Mouse (Mus musculus): Measurements from ENCODE around the gene Prex1. TPM values are rescaled to one million over a fixed set of nuclear protein-coding genes. Genes with fewer than 3 reads are reported as not detected.
"Not testable (repeated sequence)": the region's sequence is repeated elsewhere in the genome, so short reads cannot be mapped to it uniquely, and the experiment has no call there.

The Prex1 gene
- polyA plus RNA-seq, 1 experiment from 2014 or later, result 12.0 TPM

DNA sequence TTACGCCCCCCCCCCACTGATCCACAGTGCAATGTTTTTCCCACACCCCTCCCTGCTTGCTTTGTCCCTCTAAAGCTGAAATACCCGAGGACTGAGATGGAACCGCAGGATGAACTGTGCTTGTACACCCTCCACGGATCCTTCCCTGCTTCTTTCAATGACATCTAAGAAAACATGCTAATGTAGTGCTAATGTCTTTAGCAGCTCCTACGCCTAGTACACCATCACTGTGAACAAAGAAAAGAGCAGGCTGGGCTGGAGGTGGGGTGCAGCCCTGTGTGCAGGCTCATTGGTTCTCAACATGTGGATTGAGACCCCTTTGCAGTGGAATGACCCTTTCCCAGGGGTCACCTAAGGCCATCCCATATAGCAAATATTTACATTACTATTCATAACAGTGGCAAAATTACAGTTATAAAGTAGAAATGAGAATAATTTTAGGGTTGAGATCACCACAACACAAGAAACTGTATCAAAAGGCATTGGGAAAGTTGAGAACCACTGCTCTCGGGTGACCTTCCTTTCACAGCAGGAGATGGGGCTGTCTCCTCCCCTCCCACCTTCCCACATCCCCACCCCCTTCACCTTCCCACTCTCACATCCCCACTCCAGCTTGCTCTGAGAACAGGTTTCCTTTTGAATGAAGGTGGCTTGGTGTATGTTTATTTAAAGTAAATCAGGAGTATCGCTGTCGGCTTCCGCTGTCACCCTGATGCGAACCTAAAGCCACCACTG lies 190.3 kb downstream of the Prex1 start:
- H3K9ac ChIP-seq, result 0 out of 2 replicates have a peak overlapping the region, but pooled peaks have one; percentile 15
- H3K4me3 ChIP-seq, result no peak overlapping the region
- no peaks in the 10 kb centered on the region for H3K9me3 ChIP-seq (replicated peaks)
- peak overlapping the region; percentile 16; the same call in 1 of the 2 replicates for H3K4me2 ChIP-seq
- 78% methylated on average over 10 of the region's 10 CpGs for WGBS
- no peak for ATAC-seq (ENCODE audit: insufficient number of reproducible peaks, low FRiP score)
- H3K4me1 ChIP-seq (replicated peaks), result peaks cover 44% of the 10 kb centered on the region
- no peaks in the 10 kb centered on the region for H3K27me3 ChIP-seq (replicated peaks)
- H3K36me3 ChIP-seq, result no peaks in the 10 kb centered on the region
- H3K27ac ChIP-seq (ENCODE audit: poor library complexity, severe bottlenecking), result peak overlapping the region; percentile 95

- peak overlapping the region; percentile 15; the same call in 1 of the 2 replicates for H3K9ac ChIP-seq
- no peak overlapping the region for H3K4me3 ChIP-seq
- H3K27ac ChIP-seq (ENCODE audit: poor library complexity, severe bottlenecking), result peak overlapping the region; percentile 95
- no peaks in the 10 kb centered on the region for H3K27me3 ChIP-seq (replicated peaks)
- ATAC-seq (ENCODE audit: insufficient number of reproducible peaks, low FRiP score), result no peak
- no peaks in the 10 kb centered on the region for H3K9me3 ChIP-seq (replicated peaks)
- 82% methylated on average over 15 of the region's 15 CpGs for WGBS
- H3K4me1 ChIP-seq (replicated peaks), result peaks cover 46% of the 10 kb centered on the region
- H3K36me3 ChIP-seq, result no peaks in the 10 kb centered on the region
- peak overlapping the region; percentile 16 for H3K4me2 ChIP-seq
Observed at GRCm38 (mm10) chr2:166522612-166523120, 191.0 kb downstream of the Prex1 start.

- peaks cover 51% of the 10 kb centered on the region for H3K4me1 ChIP-seq (replicated peaks)
- H3K27me3 ChIP-seq (replicated peaks), result no peaks in the 10 kb centered on the region
- peak overlapping the region; percentile 95 for H3K27ac ChIP-seq (ENCODE audit: poor library complexity, severe bottlenecking)
- H3K36me3 ChIP-seq, result no peaks in the 10 kb centered on the region
- H3K4me2 ChIP-seq, result peak overlapping the region; percentile 51
- H3K4me3 ChIP-seq, result no peak overlapping the region
- no peaks in the 10 kb centered on the region for H3K9me3 ChIP-seq (replicated peaks)
- peak; percentile 49 for ATAC-seq (ENCODE audit: insufficient number of reproducible peaks, low FRiP score)
- H3K9ac ChIP-seq, result peak overlapping the region; percentile 15; the same call in 1 of the 2 replicates
- 9% methylated on average over 16 of the region's 16 CpGs for WGBS
Observed at GRCm38 (mm10) chr2:166521878-166522611, 191.6 kb downstream of the Prex1 start.

DNA sequence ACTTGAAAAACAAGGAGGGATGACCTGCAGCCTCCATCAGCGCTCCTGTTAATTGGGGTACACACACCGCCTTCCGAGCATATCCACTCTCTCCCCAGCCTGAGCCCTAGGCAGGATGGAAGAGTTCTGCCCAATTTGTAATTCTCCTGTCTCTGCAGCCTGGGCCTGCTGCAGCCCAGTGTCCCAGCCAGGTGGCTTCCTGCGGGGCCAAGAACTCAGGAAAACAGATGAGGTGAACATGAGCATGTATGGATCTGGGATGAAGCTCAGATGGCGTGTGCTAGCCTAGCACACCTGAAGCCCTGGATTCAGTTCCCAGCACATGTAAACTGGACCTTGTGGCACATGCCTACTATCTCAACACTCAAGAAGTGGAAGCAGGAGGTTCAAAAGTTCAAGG lies 192.2 kb downstream of the Prex1 start:
- H3K9me3 ChIP-seq (replicated peaks), result no peaks in the 10 kb centered on the region
- no peaks in the 10 kb centered on the region for H3K36me3 ChIP-seq
- H3K4me2 ChIP-seq, result no peak overlapping the region
- no peak overlapping the region for H3K9ac ChIP-seq
- WGBS, result 91% methylated on average over 5 of the region's 5 CpGs
- ATAC-seq (ENCODE audit: insufficient number of reproducible peaks, low FRiP score), result no peak
- H3K4me1 ChIP-seq (replicated peaks), result peaks cover 55% of the 10 kb centered on the region
- H3K27me3 ChIP-seq (replicated peaks), result no peaks in the 10 kb centered on the region
- peak overlapping the region; percentile 95 for H3K27ac ChIP-seq (ENCODE audit: poor library complexity, severe bottlenecking)
- no peak overlapping the region for H3K4me3 ChIP-seq

- Histone ChIP-seq H3K36me3 (no peaks in the 10 kb centered on the region), H3K4me2 (no peak overlapping the region), H3K27ac (ENCODE audit: poor library complexity, severe bottlenecking) (no peak overlapping the region), H3K27me3 (replicated peaks) (no peaks in the 10 kb centered on the region), H3K4me1 (replicated peaks) (peaks cover 57% of the 10 kb centered on the region), H3K9me3 (replicated peaks) (no peaks in the 10 kb centered on the region), H3K4me3 (no peak overlapping the region), H3K9ac (no peak overlapping the region)
- 88% methylated on average over 12 of the region's 12 CpGs for WGBS
- no peak for ATAC-seq (ENCODE audit: insufficient number of reproducible peaks, low FRiP score)
Observed at GRCm38 (mm10) chr2:166520536-166520935, 193.1 kb downstream of the Prex1 start.

- H3K27ac ChIP-seq (ENCODE audit: poor library complexity, severe bottlenecking), result peak overlapping the region; percentile 45; the same call in 1 of the 2 replicates
- ATAC-seq (ENCODE audit: insufficient number of reproducible peaks, low FRiP score); H3K36me3 ChIP-seq; H3K9me3 ChIP-seq (replicated peaks); H3K27me3 ChIP-seq (replicated peaks); H3K9ac ChIP-seq; H3K4me3 ChIP-seq: not testable (repeated sequence)
- WGBS, result 32% methylated on average over 14 of the region's 17 CpGs
- H3K4me1 ChIP-seq (replicated peaks), result peaks cover 66% of the 10 kb centered on the region
- peak overlapping the region; percentile 8; the same call in 1 of the 2 replicates for H3K4me2 ChIP-seq
Observed at GRCm38 (mm10) chr2:166517392-166518174, 196.0 kb downstream of the Prex1 start.

GRCm38 (mm10) chr2:166516818-166517353 lies 196.7 kb downstream of the Prex1 start:
- H3K9ac ChIP-seq, result no peak overlapping the region
- no peak for ATAC-seq (ENCODE audit: insufficient number of reproducible peaks, low FRiP score)
- WGBS, result 57% methylated on average over 6 of the region's 6 CpGs
- peaks cover 59% of the 10 kb centered on the region for H3K4me1 ChIP-seq (replicated peaks)
- H3K27ac ChIP-seq (ENCODE audit: poor library complexity, severe bottlenecking), result no peak overlapping the region
- H3K9me3 ChIP-seq (replicated peaks), result no peaks in the 10 kb centered on the region
- no peak overlapping the region for H3K4me3 ChIP-seq
- H3K27me3 ChIP-seq (replicated peaks), result no peaks in the 10 kb centered on the region
- H3K4me2 ChIP-seq, result no peak overlapping the region
- H3K36me3 ChIP-seq, result no peaks in the 10 kb centered on the region

Other genes starting within 250 kb of the Prex1 start
- gene Trp53rkb, start 78.7 kb upstream of the Prex1 start, polyA plus RNA-seq (2016; fragmentation: Nextera tagmentation; extraction: Ambion mirVana), result 5.5 and 6.1 TPM in 2 replicates
- 10.1 and 11.1 TPM in 2 replicates for gene Arfgef2, start 91.8 kb upstream of the Prex1 start, polyA plus RNA-seq (2016; fragmentation: Nextera tagmentation; extraction: Ambion mirVana)
- gene Cse1l, start 192.2 kb upstream of the Prex1 start, polyA plus RNA-seq (2016; fragmentation: Nextera tagmentation; extraction: Ambion mirVana), result 123 and 131 TPM in 2 replicates